Mouse (Mus musculus) small intestine, adult 2 months (tissue): ENCODE data around the gene Entpd1.

ENCODE experiments used
- CTCF ChIP-seq: fragments of 200-500 bp; IDR thresholded peaks from 2 replicates; pipeline ENCODE4 v1.5.1; 2012; ENCODE audit warnings: low read depth, mild to moderate bottlenecking, control low read depth, inconsistent platforms, low read length, moderate library complexity, mixed read lengths; ENCODE audit not compliant: insufficient replicate concordance, insufficient read length; ENCODE audit errors: extremely low read depth
- POLR2A ChIP-seq: fragments of 200-500 bp; IDR thresholded peaks from 2 replicates; pipeline ENCODE4 v1.6.1; 2012; ENCODE audit warnings: low read depth, mild to moderate bottlenecking, control low read depth, inconsistent platforms, low read length, moderate library complexity

GRCm38 (mm10) chr19:40658281-40658680 lies 46.1 kb downstream of the Entpd1 start:
- TF ChIP-seq CTCF (no peak), POLR2A (no peak)
